Mouse (Mus musculus): ENCODE results near the gene Prkcg. TPM values are rescaled to one million over a fixed set of nuclear protein-coding genes. Genes with fewer than 3 reads are reported as not detected.
A peak's percentile ranks its signal among the peaks of the same experiment; 100 is the strongest.
"Not testable (repeated sequence)": the region's sequence is repeated elsewhere in the genome, so short reads cannot be mapped to it uniquely, and the experiment has no call there.

Prkcg gene
- polyA plus RNA-seq, 1 experiment from 2014 or later = 0.03 TPM

GRCm38 (mm10) chr7:3275455-3276170, 13.4 kb upstream of the Prkcg start:
- DNase-seq (no peak), ATAC-seq (ENCODE audit: low read depth) (0 out of 2 replicates have a peak, but pooled peaks have one; percentile 7)
- no peak overlapping the region for H3K4me3 ChIP-seq (replicated peaks)
- no peaks in the 10 kb centered on the region for H3K27me3 ChIP-seq
- no peaks in the 10 kb centered on the region for H3K4me1 ChIP-seq (replicated peaks)
- H3K4me2 ChIP-seq = no peak overlapping the region
- H3K36me3 ChIP-seq = no peaks in the 10 kb centered on the region
- H3K27ac ChIP-seq = no peak overlapping the region
- no peak overlapping the region for H3K9ac ChIP-seq
- WGBS (ENCODE audit: insufficient replicate concordance) = 39% methylated on average over 6 of the region's 6 CpGs
- no peaks in the 10 kb centered on the region for H3K9me3 ChIP-seq (replicated peaks)

- WGBS (ENCODE audit: insufficient replicate concordance) = 58% methylated on average over 4 of the region's 4 CpGs
- H3K4me1 ChIP-seq (replicated peaks); DNase-seq: not testable (repeated sequence)
Measured at GRCm38 (mm10) chr7:3276781-3277180, 12.2 kb upstream of the Prkcg start.

GRCm38 (mm10) chr7:3280080-3280653, 8.8 kb upstream of the Prkcg start:
- DNase-seq = no peak
- Histone ChIP-seq H3K9me3 (replicated peaks) (no peaks in the 10 kb centered on the region), H3K4me1 (replicated peaks) (no peaks in the 10 kb centered on the region), H3K27ac (no peak overlapping the region), H3K36me3 (no peaks in the 10 kb centered on the region), H3K4me3 (replicated peaks) (no peak overlapping the region), H3K4me2 (no peak overlapping the region), H3K9ac (no peak overlapping the region), H3K27me3 (no peaks in the 10 kb centered on the region)
- ATAC-seq (ENCODE audit: low read depth) = no peak
- 50% methylated on average over 5 of the region's 5 CpGs for WGBS (ENCODE audit: insufficient replicate concordance)

More at GRCm38 (mm10) chr7:3276781-3277180, 12.2 kb upstream of the Prkcg start:
- H3K36me3 ChIP-seq; H3K9me3 ChIP-seq (replicated peaks); H3K9ac ChIP-seq; H3K27ac ChIP-seq; ATAC-seq (ENCODE audit: low read depth); H3K4me3 ChIP-seq (replicated peaks); H3K4me2 ChIP-seq; H3K27me3 ChIP-seq: not testable (repeated sequence)

- Histone ChIP-seq H3K27ac (no peak overlapping the region), H3K36me3 (no peaks in the 10 kb centered on the region), H3K4me3 (replicated peaks) (no peak overlapping the region), H3K4me2 (no peak overlapping the region), H3K4me1 (replicated peaks) (no peaks in the 10 kb centered on the region), H3K9me3 (replicated peaks) (no peaks in the 10 kb centered on the region), H3K9ac (no peak overlapping the region), H3K27me3 (no peaks in the 10 kb centered on the region)
- DNase-seq = no peak
- WGBS (ENCODE audit: insufficient replicate concordance) = 32% methylated on average over 8 of the region's 8 CpGs
- ATAC-seq (ENCODE audit: low read depth) = no peak
Measured at GRCm38 (mm10) chr7:3280654-3281153, 8.3 kb upstream of the Prkcg start.

GRCm38 (mm10) chr7:3281741-3282140, 7.2 kb upstream of the Prkcg start:
- no peaks in the 10 kb centered on the region for H3K4me1 ChIP-seq (replicated peaks)
- H3K9ac ChIP-seq = no peak overlapping the region
- ATAC-seq (ENCODE audit: low read depth) (no peak), DNase-seq (no peak)
- H3K4me2 ChIP-seq = no peak overlapping the region
- H3K4me3 ChIP-seq (replicated peaks) = no peak overlapping the region
- no peaks in the 10 kb centered on the region for H3K9me3 ChIP-seq (replicated peaks)
- no peaks in the 10 kb centered on the region for H3K27me3 ChIP-seq
- H3K27ac ChIP-seq = no peak overlapping the region
- 63% methylated on average over 6 of the region's 6 CpGs for WGBS (ENCODE audit: insufficient replicate concordance)
- H3K36me3 ChIP-seq = no peaks in the 10 kb centered on the region

- 55% methylated on average over 11 of the region's 11 CpGs for WGBS (ENCODE audit: insufficient replicate concordance)
- Histone ChIP-seq H3K4me1 (replicated peaks) (peaks cover 4% of the 10 kb centered on the region; the same call in 1 of the 2 replicates), H3K27ac (no peak overlapping the region), H3K4me3 (replicated peaks) (no peak overlapping the region), H3K9ac (no peak overlapping the region), H3K36me3 (no peaks in the 10 kb centered on the region), H3K9me3 (replicated peaks) (no peaks in the 10 kb centered on the region), H3K27me3 (no peaks in the 10 kb centered on the region), H3K4me2 (no peak overlapping the region)
- DNase-seq = no peak
- peak; percentile 36; the same call in 1 of the 2 replicates for ATAC-seq (ENCODE audit: low read depth)
Measured at GRCm38 (mm10) chr7:3283081-3283875, 5.7 kb upstream of the Prkcg start.

GRCm38 (mm10) chr7:3284604-3285003, 4.4 kb upstream of the Prkcg start:
- H3K27me3 ChIP-seq = no peaks in the 10 kb centered on the region
- peaks cover 13% of the 10 kb centered on the region for H3K4me1 ChIP-seq (replicated peaks)
- DNase-seq = no peak
- H3K9ac ChIP-seq = no peak overlapping the region
- no peaks in the 10 kb centered on the region for H3K9me3 ChIP-seq (replicated peaks)
- H3K4me2 ChIP-seq = no peak overlapping the region
- H3K4me3 ChIP-seq (replicated peaks) = no peak overlapping the region
- no peak for ATAC-seq (ENCODE audit: low read depth)
- no peaks in the 10 kb centered on the region for H3K36me3 ChIP-seq
- H3K27ac ChIP-seq = no peak overlapping the region
- 75% methylated on average over 10 of the region's 10 CpGs for WGBS (ENCODE audit: insufficient replicate concordance)

GRCm38 (mm10) chr7:3286036-3286435, 2.9 kb upstream of the Prkcg start:
- no peak for DNase-seq
- no peak for ATAC-seq (ENCODE audit: low read depth)
- no peak overlapping the region for H3K9ac ChIP-seq
- no peak overlapping the region for H3K27ac ChIP-seq
- no peak overlapping the region for H3K4me2 ChIP-seq
- no peaks in the 10 kb centered on the region for H3K36me3 ChIP-seq
- 66% methylated on average over 5 of the region's 5 CpGs for WGBS (ENCODE audit: insufficient replicate concordance)
- no peak overlapping the region for H3K4me3 ChIP-seq (replicated peaks)
- peaks cover 27% of the 10 kb centered on the region for H3K4me1 ChIP-seq (replicated peaks)
- no peaks in the 10 kb centered on the region for H3K27me3 ChIP-seq
- H3K9me3 ChIP-seq (replicated peaks) = no peaks in the 10 kb centered on the region

- Histone ChIP-seq H3K27ac (no peak overlapping the region), H3K4me3 (replicated peaks) (no peak overlapping the region), H3K9me3 (replicated peaks) (no peaks in the 10 kb centered on the region), H3K27me3 (no peaks in the 10 kb centered on the region), H3K4me2 (no peak overlapping the region), H3K4me1 (replicated peaks) (peaks cover 39% of the 10 kb centered on the region), H3K9ac (no peak overlapping the region), H3K36me3 (no peaks in the 10 kb centered on the region)
- 73% methylated on average over 7 of the region's 7 CpGs for WGBS (ENCODE audit: insufficient replicate concordance)
- ATAC-seq (ENCODE audit: low read depth) = no peak
- no peak for DNase-seq
Measured at GRCm38 (mm10) chr7:3287186-3287585, 1.8 kb upstream of the Prkcg start.

GRCm38 (mm10) chr7:3290257-3291033, 1.5 kb downstream of the Prkcg start:
- DNase-seq (peak; percentile 82), ATAC-seq (ENCODE audit: low read depth) (peak; percentile 81)
- Histone ChIP-seq H3K36me3 (no peaks in the 10 kb centered on the region), H3K27me3 (no peaks in the 10 kb centered on the region), H3K4me3 (replicated peaks) (peak overlapping the region; percentile 43), H3K4me1 (replicated peaks) (peaks cover 64% of the 10 kb centered on the region), H3K4me2 (peak overlapping the region; percentile 61), H3K9me3 (replicated peaks) (no peaks in the 10 kb centered on the region), H3K27ac (0 out of 2 replicates have a peak overlapping the region, but pooled peaks have one; percentile 34), H3K9ac (peak overlapping the region; percentile 49)
- WGBS (ENCODE audit: insufficient replicate concordance) = 2% methylated on average over 18 of the region's 18 CpGs

All from liver, embryonic 13.5 days (tissue).